Mouse (Mus musculus): ENCODE measurements around the gene Smg6.
"Not testable (repeated sequence)": the region's sequence is repeated elsewhere in the genome, so short reads cannot be mapped to it uniquely, and the experiment has no call there.

Smg6 gene

DNA sequence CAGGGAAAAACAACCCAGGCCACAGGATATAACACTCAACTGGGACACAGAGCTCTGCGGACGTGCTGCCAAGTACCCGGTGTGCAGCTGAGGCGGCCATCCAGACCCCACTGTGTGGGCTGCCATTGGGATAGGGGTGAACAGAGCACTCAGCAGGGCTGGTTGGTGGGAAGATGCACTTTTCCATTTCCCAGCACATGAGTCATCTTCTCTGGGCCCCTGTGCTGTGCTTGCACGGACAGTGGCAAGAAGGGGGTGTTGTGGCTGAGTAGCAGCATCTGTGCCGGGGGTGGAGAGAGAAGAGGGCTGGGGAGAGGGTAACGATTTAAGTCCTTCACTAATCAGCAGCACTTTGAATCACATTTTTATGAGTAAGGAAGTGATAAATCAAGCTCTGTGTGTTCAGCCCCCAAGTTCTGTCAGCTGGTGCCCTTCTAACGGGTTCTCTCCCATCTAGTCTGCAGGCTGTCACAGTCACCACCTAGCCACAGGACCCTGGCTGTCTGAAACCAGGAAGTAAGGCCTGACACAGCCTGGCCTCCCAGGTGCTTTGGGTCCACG is 66.9 kb downstream of the Smg6 start:
- in situ Hi-C loops (cut with MboI, MseI): no loop called here

- in situ Hi-C loops (cut with MboI, MseI): no loop called here
These were observed 68.5 kb downstream of the Smg6 start for GRCm38 (mm10) chr11:74994141-74994540.

DNA sequence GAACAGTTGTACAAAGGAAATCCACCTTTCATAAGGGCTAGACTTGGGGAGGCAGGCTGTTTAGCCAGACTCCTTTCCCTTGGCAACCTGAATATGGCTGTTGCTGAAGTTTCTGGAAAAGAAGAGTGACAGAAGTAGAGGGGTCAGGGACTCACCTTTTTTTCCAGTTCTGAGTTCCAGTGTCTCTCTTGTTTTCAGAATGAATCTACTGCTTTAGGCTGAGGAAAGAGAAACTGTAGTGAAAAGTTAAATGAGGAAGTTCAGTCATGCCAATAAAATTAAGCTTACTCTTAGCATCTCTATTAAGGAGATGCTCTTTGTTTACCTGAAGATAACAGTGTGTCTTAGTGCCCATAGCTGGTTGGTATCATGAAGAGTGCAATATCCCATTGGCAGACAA is 69.2 kb downstream of the Smg6 start:
- in situ Hi-C loops (cut with MboI, MseI): no loop called here

- in situ Hi-C loops (cut with MboI, MseI): no loop called here
These were observed 70.9 kb downstream of the Smg6 start for GRCm38 (mm10) chr11:74996482-74996881.

GRCm38 (mm10) chr11:75000869-75001653 is 75.4 kb downstream of the Smg6 start:
- in situ Hi-C loops (cut with MboI, MseI): no loop called here

DNA sequence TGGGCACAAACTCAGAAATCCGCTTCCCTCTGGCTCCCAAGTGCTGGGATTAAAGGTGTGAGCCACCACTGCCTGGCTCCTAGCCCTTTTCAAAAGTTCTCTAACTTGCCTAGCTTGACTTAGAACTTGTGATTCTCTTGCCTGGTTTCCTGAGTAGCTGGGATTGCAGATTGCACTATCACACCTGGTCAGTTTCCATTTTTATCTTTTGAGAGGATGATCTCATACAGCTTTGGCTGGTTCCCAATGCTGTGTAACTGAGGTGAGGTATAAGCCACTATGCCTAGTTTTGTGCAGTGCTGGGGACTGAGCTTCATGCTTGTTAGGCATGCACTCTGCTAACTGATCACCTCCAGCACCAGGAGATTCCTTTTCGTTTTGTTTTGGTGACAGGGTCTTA is 82.6 kb downstream of the Smg6 start:
- in situ Hi-C loops (cut with MboI, MseI): no loop called here

GRCm38 (mm10) chr11:75009537-75009936 is 83.9 kb downstream of the Smg6 start:
- in situ Hi-C loops (cut with MboI, MseI): not testable (repeated sequence)

- in situ Hi-C loops (cut with MboI, MseI): no loop called here
These were observed 87.5 kb downstream of the Smg6 start for GRCm38 (mm10) chr11:75012997-75013694.

DNA sequence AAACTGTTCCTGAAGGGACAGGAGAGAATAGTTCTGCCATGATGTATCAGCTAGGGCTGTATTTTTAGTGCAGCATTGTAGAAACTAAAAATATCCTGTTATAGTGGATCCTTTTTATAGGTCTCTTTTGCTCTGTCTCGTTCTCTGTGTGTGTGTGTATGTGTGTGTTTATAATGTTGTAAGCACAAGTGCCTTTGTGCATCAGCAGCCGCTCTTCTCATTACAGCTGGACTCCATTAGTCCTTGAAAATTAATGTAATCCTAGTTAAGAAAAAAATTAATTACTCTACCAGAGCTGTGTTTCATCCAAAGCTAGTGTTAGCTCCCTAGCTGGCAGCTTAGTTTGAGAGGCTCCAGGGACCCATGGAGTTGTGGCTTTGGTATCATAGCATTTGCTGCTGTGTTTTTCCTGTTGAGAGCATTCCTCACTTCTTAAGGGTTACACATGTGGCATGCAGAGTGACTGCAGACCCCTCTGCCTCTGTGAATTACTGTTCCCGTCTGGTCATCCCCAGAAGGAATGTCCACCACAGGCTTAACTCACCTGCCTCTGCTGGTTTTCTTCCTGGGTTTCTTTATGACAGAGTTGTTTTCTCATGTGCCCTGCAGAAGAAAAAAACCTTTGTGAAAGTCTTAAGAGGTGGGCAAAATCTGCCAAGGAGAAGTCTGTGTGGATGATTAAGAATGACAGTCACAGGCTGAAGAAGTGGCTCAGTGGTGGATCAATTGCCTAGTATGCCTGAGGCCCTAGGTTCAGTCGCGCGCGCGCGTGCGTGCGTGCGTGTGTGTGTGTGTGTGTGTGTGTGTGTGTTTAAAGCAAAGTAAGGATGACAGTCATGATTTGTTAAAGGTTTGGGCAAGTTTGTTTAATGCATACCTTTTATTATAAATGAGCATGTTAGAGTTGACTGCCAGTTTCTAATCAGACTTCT is 88.4 kb downstream of the Smg6 start:
- in situ Hi-C loops (cut with MboI, MseI): no loop called here

DNA sequence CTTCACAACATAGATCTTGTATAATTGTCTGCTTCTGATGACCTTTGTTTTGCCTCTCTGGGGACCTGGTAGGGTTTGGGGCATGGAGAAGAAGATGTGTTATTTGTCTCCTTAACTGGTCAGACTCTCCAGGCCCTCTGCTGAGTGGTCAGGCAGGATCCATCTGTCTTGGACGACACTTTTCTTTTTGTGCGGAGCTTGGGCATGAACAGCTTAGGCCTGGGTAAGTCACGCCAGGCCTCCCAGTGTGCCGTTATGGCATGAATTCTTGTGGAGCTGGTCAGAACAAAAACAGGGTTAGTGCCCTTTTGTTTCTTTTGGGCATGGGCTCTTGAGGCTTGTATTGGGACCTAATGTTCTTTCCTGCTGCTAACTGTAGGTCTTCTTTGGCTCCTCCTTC is 89.2 kb downstream of the Smg6 start:
- in situ Hi-C loops (cut with MboI, MseI): no loop called here

- in situ Hi-C loops (cut with MboI, MseI): no loop called here
These were observed 89.8 kb downstream of the Smg6 start for GRCm38 (mm10) chr11:75015453-75015871.

GRCm38 (mm10) chr11:75016309-75016860 is 90.8 kb downstream of the Smg6 start:
- in situ Hi-C loops (cut with MboI, MseI): no loop called here

DNA sequence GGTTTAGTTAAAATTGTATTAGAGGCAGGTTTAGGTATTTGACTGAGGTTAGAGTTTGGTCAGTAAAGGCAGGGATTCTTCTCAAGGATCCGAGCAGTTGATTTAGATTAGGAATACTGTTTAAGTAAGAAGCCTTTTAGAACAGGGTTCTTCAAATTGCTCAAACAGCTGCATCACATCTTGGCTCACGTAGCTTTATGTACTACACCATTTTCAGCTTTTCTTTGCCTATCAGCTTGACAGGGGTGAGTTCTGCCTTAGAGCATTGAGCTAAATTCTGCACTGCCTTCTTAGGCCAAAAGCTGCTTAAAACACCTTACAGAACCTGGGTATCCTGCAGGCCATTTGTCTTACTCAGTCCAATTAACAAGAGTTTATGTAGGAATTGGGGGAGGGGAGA is 92.2 kb downstream of the Smg6 start:
- in situ Hi-C loops (cut with MboI, MseI): no loop called here

DNA sequence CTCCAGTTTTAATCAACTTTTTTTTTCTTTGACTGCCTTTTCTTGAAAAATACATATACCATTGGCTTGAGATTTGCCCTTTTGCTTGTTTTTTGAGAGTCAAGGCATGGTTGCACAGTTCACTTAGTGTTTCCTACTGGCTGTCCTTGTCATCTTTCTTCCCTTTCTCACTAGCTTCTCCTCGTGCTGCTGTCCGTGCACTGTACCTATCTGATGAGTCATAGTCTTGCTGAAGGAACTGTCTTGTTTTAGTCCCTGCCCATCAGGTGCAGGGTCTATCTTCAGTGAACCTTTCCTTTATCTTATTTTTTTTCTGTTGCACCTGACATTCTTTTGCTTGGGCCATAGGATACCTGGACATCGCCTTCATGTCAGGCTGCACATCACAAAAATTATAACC is 101.4 kb downstream of the Smg6 start:
- in situ Hi-C loops (cut with MboI, MseI): no loop called here

DNA sequence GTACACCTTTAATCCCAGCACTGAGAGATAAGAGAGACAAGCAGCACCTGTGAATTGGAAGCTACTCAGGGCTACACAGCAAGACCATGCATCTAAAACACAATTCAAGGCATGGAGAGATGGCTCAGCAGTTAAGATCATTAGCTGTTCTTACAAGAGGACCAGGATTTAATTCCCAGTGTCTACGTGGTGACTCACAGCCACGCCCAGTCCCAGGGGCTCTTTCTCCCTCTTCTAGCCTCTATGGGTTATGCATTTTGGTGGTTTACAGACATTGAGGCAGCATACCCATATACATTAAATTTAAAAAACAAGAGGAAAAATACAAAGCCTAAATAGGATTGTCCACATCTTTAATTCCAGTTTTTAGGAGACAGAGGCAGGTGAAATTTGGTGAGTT is 102.0 kb downstream of the Smg6 start:
- in situ Hi-C loops (cut with MboI, MseI): no loop called here

DNA sequence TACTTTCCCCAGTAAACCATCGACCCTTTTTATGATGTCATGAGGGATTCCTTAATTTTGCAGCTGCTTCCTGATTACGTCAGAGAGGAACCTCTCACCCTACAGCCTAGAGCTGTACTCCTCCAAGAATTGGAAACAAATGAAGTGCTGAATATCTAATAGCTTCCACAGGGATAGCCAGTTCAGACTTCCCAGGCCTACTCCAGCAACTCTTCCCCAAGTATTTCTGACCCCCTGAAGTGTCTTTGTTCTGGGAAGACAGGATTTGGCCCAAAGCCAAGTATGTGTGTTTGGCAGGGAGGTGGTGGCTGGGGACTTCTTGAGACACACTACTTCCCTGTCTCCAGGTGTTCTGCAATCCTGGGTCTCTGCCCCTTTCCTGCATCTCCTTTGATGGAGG is 105.6 kb downstream of the Smg6 start:
- in situ Hi-C loops (cut with MboI, MseI): loop anchor here (10.0 kb wide), 1 partner anchor 1904 kb away; no protein-coding TSS in a partner anchor

DNA sequence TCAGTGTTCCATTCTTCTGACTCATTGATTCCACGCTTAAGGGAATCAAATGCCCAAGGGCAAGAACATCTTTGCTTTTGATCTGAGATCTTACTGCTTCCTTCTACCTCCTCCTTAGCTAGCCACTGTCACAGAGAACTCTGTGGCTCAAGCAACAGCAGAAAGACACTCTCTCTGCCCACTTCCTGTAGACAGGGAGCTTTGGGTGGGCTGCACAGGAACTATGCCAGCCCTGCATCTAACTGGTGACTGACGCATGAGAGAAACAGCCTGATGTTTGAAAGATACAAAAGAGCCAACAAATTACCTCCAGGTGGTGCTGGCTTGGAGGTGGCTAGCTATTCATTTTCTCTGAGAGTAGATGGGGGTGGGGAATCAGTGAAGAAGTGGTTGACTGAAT is 107.3 kb downstream of the Smg6 start:
- in situ Hi-C loops (cut with MboI, MseI): loop anchor here (10.0 kb wide), 1 partner anchor 1902 kb away; no protein-coding TSS in a partner anchor

- in situ Hi-C loops (cut with MboI, MseI): loop anchor here (10.0 kb wide), 1 partner anchor 1901 kb away; no protein-coding TSS in a partner anchor
These were observed 108.0 kb downstream of the Smg6 start for GRCm38 (mm10) chr11:75033581-75034067.

DNA sequence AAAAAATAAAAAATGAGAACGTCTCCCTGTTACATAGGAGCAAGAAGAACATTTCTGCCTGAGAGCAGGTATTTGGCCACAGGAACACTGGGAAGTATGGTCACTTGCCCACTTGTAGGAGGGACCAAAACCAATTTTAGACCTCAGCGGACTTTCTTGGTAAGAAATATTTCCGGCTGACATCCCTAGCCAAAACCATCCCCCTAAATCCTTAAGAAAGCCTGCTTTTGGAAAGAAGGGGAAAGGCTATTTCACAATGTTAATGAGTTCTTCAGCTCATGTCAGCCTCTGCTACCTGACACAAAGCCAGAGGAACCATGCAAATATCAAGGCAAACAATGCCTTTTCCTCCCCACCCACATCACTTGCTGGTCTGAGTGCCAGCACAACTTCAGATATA is 108.5 kb downstream of the Smg6 start:
- in situ Hi-C loops (cut with MboI, MseI): loop anchor here (10.0 kb wide), 1 partner anchor 1901 kb away; no protein-coding TSS in a partner anchor

DNA sequence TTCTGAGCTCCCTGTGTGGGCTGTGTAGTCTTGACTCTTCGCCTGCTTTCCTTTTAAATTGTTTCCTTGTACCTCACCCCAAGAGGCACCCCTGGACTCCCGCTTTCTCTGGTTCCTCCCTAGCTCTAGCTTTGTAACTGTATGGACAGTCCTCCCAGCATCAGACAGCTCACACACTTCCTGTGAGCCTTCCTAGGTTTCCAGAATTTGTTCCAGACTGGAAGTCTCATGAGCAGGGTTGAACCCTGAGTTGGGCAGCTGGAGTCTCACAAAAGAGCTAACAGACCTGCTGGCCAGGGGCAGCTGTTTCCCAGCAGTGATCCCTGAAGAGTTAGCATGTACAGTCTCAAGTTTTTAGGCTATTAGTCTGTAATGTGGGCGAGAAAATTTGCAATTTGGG is 118.7 kb downstream of the Smg6 start:
- in situ Hi-C loops (cut with MboI, MseI): no loop called here

- in situ Hi-C loops (cut with MboI, MseI): no loop called here
These were observed 120.2 kb downstream of the Smg6 start for GRCm38 (mm10) chr11:75045822-75046221.

All from T-helper 1 cell (primary cell).